Mouse (Mus musculus): ENCODE data around the gene Ugt1a2. TPM values are rescaled to one million over a fixed set of nuclear protein-coding genes. Genes with fewer than 3 reads are reported as not detected.

Gene Ugt1a2
- polyA plus RNA-seq, 1 experiment from 2014 or later, result 0.17 TPM

Other genes with a start within 250 kb of the Ugt1a2 start
- gene Usp40, start 192.1 kb upstream of the Ugt1a2 start, polyA plus RNA-seq (2015; fragmentation: Nextera tagmentation; extraction: Ambion mirVana), result 8.7 and 10.0 TPM in 2 replicates
- 0.14 and 0.20 TPM in 2 replicates for gene Ugt1a10, start 145.2 kb upstream of the Ugt1a2 start, polyA plus RNA-seq (2015; fragmentation: Nextera tagmentation; extraction: Ambion mirVana)
- gene Ugt1a9, start 129.8 kb upstream of the Ugt1a2 start, polyA plus RNA-seq (2015; fragmentation: Nextera tagmentation; extraction: Ambion mirVana), result 0.11 and 0.44 TPM in 2 replicates
- not detected in 2 replicates for gene Ugt1a8, start 112.8 kb upstream of the Ugt1a2 start, polyA plus RNA-seq (2015; fragmentation: Nextera tagmentation; extraction: Ambion mirVana)
- gene Ugt1a7c, start 105.5 kb upstream of the Ugt1a2 start, polyA plus RNA-seq (2015; fragmentation: Nextera tagmentation; extraction: Ambion mirVana), result 3.0 TPM in 2 replicates
- 18.7 and 20.1 TPM in 2 replicates for gene Ugt1a6b, start 97.3 kb upstream of the Ugt1a2 start, polyA plus RNA-seq (2015; fragmentation: Nextera tagmentation; extraction: Ambion mirVana)
- 21.1 and 21.8 TPM in 2 replicates for gene Ugt1a6a, start 65.8 kb upstream of the Ugt1a2 start, polyA plus RNA-seq (2015; fragmentation: Nextera tagmentation; extraction: Ambion mirVana)
- 0.05 TPM in 1 of 2 replicates, not detected in the other for gene Ugt1a5, start 34.6 kb upstream of the Ugt1a2 start, polyA plus RNA-seq (2015; fragmentation: Nextera tagmentation; extraction: Ambion mirVana)
- 7.7 and 9.4 TPM in 2 replicates for gene Dnajb3, start 5.2 kb downstream of the Ugt1a2 start, polyA plus RNA-seq (2015; fragmentation: Nextera tagmentation; extraction: Ambion mirVana)
- 0.11 and 0.21 TPM in 2 replicates for gene Ugt1a1, start 11.4 kb downstream of the Ugt1a2 start, polyA plus RNA-seq (2015; fragmentation: Nextera tagmentation; extraction: Ambion mirVana)
- gene Mroh2a, start 26.4 kb downstream of the Ugt1a2 start, polyA plus RNA-seq (2015; fragmentation: Nextera tagmentation; extraction: Ambion mirVana), result 0.54 and 0.61 TPM in 2 replicates
- 69.3 and 71.4 TPM in 2 replicates for gene Hjurp, start 77.0 kb downstream of the Ugt1a2 start, polyA plus RNA-seq (2015; fragmentation: Nextera tagmentation; extraction: Ambion mirVana)
- not detected in 2 replicates for gene Trpm8, start 77.1 kb downstream of the Ugt1a2 start, polyA plus RNA-seq (2015; fragmentation: Nextera tagmentation; extraction: Ambion mirVana)
- 472 and 497 TPM in 2 replicates for gene Spp2, start 206.4 kb downstream of the Ugt1a2 start, polyA plus RNA-seq (2015; fragmentation: Nextera tagmentation; extraction: Ambion mirVana)

Data from liver, embryonic 16.5 days (tissue).